Mouse (Mus musculus) megakaryocyte, adult 5-6 weeks (primary cell): ENCODE measurements around the gene Cyp26c1. TPM values are rescaled to one million over a fixed set of nuclear protein-coding genes. Genes with fewer than 3 reads are reported as not detected.
A peak's percentile ranks its signal among the peaks of the same experiment; 100 is the strongest.

ENCODE experiments used
- ATAC-seq: 2 replicates; pipeline ENCODE4 v1.8.0; 2016; ENCODE audit warnings: mild to moderate bottlenecking, inconsistent platforms; ENCODE audit not compliant: poor library complexity, severe bottlenecking
- total RNA-seq, 2 experiments: library from RNA; stranded (forward) in 1 of 2; stranded (reverse) in 1 of 2; fragments of 153-499, 151-499 nt in 1 of 2; fragments of 221-1000, 200-1000 nt in 1 of 2; gene quantifications; 2 replicates each; pipeline versions ENCODE4 v1.2.3 to v1.2.4; 2015 to 2017

Cyp26c1 gene
- total RNA-seq, 2 experiments from 2014 or later, result not detected

- peak; percentile 61 for ATAC-seq
These were observed 13.1 kb downstream of the Cyp26c1 start for GRCm38 (mm10) chr19:37698273-37699160.

GRCm38 (mm10) chr19:37699711-37700110, 14.3 kb downstream of the Cyp26c1 start:
- ATAC-seq, result no peak

- ATAC-seq, result peak; percentile 67
These were observed 17.1 kb downstream of the Cyp26c1 start for GRCm38 (mm10) chr19:37702377-37703076.

- peak; percentile 67 for ATAC-seq
These were observed 18.6 kb downstream of the Cyp26c1 start for GRCm38 (mm10) chr19:37703902-37704509.

GRCm38 (mm10) chr19:37705722-37706121, 20.3 kb downstream of the Cyp26c1 start:
- no peak for ATAC-seq

GRCm38 (mm10) chr19:37714681-37715080, 29.3 kb downstream of the Cyp26c1 start:
- ATAC-seq, result no peak

- no peak for ATAC-seq
These were observed 30.6 kb downstream of the Cyp26c1 start for GRCm38 (mm10) chr19:37715980-37716379.

- no peak for ATAC-seq
These were observed 31.3 kb downstream of the Cyp26c1 start for GRCm38 (mm10) chr19:37716524-37717175.

- no peak for ATAC-seq
These were observed 33.8 kb downstream of the Cyp26c1 start for GRCm38 (mm10) chr19:37719166-37719565.

GRCm38 (mm10) chr19:37724591-37724990, 39.2 kb downstream of the Cyp26c1 start:
- ATAC-seq, result no peak

- no peak for ATAC-seq
These were observed 41.2 kb downstream of the Cyp26c1 start for GRCm38 (mm10) chr19:37726585-37726984.

GRCm38 (mm10) chr19:37727366-37727765, 42.0 kb downstream of the Cyp26c1 start:
- ATAC-seq, result no peak

GRCm38 (mm10) chr19:37735426-37735825, 50.0 kb downstream of the Cyp26c1 start:
- no peak for ATAC-seq

GRCm38 (mm10) chr19:37738575-37738974, 53.2 kb downstream of the Cyp26c1 start:
- ATAC-seq, result no peak

GRCm38 (mm10) chr19:37740043-37740442, 54.7 kb downstream of the Cyp26c1 start:
- ATAC-seq, result no peak

Other genes with a start within 250 kb of the Cyp26c1 start
- 67.1 and 69.4 TPM in 2 replicates for gene Exoc6, start 135.2 kb upstream of the Cyp26c1 start, total RNA-seq (2015)
- gene Exoc6, start 135.2 kb upstream of the Cyp26c1 start, total RNA-seq (2017), result 96.3 and 108 TPM in 2 replicates
- gene Cyp26a1, start 12.2 kb downstream of the Cyp26c1 start, total RNA-seq (2015), result not detected in 2 replicates
- gene Cyp26a1, start 12.2 kb downstream of the Cyp26c1 start, total RNA-seq (2017), result 0.37 TPM in 1 of 2 replicates, not detected in the other